Mouse (Mus musculus): Measurements from ENCODE around the gene Wdr37. TPM values are rescaled to one million over a fixed set of nuclear protein-coding genes. Genes with fewer than 3 reads are reported as not detected.

The Wdr37 gene
- total RNA-seq, 2 experiments from 2014 or later: 98.0 to 106 TPM

GRCm38 (mm10) chr13:8839111-8839510 is 32.6 kb downstream of the Wdr37 start:
- no peak for DNase-seq (ENCODE audit: extremely low spot score in 1 of 2, low spot score in 2 of 2)
- TF ChIP-seq CTCF (IDR thresholded peaks at IDR 0.05): no peak
- intact Hi-C loops (cut with DNase I): no loop called here
- H3K27ac ChIP-seq: peak overlapping the region; percentile 53; the same call in 1 of the 2 replicates
- H3K4me3 ChIP-seq: no peak overlapping the region

- H3K27ac ChIP-seq: no peak overlapping the region
- intact Hi-C loops (cut with DNase I): no loop called here
- no peak for TF ChIP-seq CTCF (IDR thresholded peaks at IDR 0.05)
- DNase-seq (ENCODE audit: extremely low spot score in 1 of 2, low spot score in 2 of 2): no peak
- no peak overlapping the region for H3K4me3 ChIP-seq
Measured at GRCm38 (mm10) chr13:8838394-8838793, 33.3 kb downstream of the Wdr37 start.

- intact Hi-C loops (cut with DNase I): no loop called here
- no peak overlapping the region for H3K4me3 ChIP-seq
- no peak for TF ChIP-seq CTCF (IDR thresholded peaks at IDR 0.05)
- no peak for DNase-seq (ENCODE audit: extremely low spot score in 1 of 2, low spot score in 2 of 2)
- H3K27ac ChIP-seq: no peak overlapping the region
Measured at GRCm38 (mm10) chr13:8834573-8834972, 37.1 kb downstream of the Wdr37 start.

- DNase-seq (ENCODE audit: extremely low spot score in 1 of 2, low spot score in 2 of 2): no peak
- Histone ChIP-seq H3K4me3 (no peak overlapping the region), H3K27ac (no peak overlapping the region; the same call in 1 of the 2 replicates)
- TF ChIP-seq CTCF (IDR thresholded peaks at IDR 0.05): peak; percentile 27
- intact Hi-C loops (cut with DNase I): no loop called here
Measured at GRCm38 (mm10) chr13:8831546-8832251, 40.0 kb downstream of the Wdr37 start.

GRCm38 (mm10) chr13:8830696-8831095 is 41.0 kb downstream of the Wdr37 start:
- no peak for DNase-seq (ENCODE audit: extremely low spot score in 1 of 2, low spot score in 2 of 2)
- no peak overlapping the region for H3K27ac ChIP-seq
- no peak overlapping the region for H3K4me3 ChIP-seq
- intact Hi-C loops (cut with DNase I): no loop called here
- no peak for TF ChIP-seq CTCF (IDR thresholded peaks at IDR 0.05)

- TF ChIP-seq CTCF (IDR thresholded peaks at IDR 0.05): no peak
- Histone ChIP-seq H3K27ac (peak overlapping the region; percentile 44; the same call in 1 of the 2 replicates), H3K4me3 (no peak overlapping the region)
- no peak for DNase-seq (ENCODE audit: extremely low spot score in 1 of 2, low spot score in 2 of 2)
- intact Hi-C loops (cut with DNase I): no loop called here
Measured at GRCm38 (mm10) chr13:8829784-8830183, 41.9 kb downstream of the Wdr37 start.

- intact Hi-C loops (cut with DNase I): no loop called here
- Histone ChIP-seq H3K27ac (no peak overlapping the region), H3K4me3 (no peak overlapping the region)
- TF ChIP-seq CTCF (IDR thresholded peaks at IDR 0.05): no peak
- no peak for DNase-seq (ENCODE audit: extremely low spot score in 1 of 2, low spot score in 2 of 2)
Measured at GRCm38 (mm10) chr13:8828946-8829345, 42.8 kb downstream of the Wdr37 start.

- DNase-seq (ENCODE audit: extremely low spot score in 1 of 2, low spot score in 2 of 2): peak in 1 of 2 experiments; percentile 5
- no peak overlapping the region for H3K27ac ChIP-seq
- no peak for TF ChIP-seq CTCF (IDR thresholded peaks at IDR 0.05)
- no peak overlapping the region for H3K4me3 ChIP-seq
- intact Hi-C loops (cut with DNase I): no loop called here
Measured at GRCm38 (mm10) chr13:8823546-8823945, 48.2 kb downstream of the Wdr37 start.

- no peak for DNase-seq (ENCODE audit: extremely low spot score in 1 of 2, low spot score in 2 of 2)
- intact Hi-C loops (cut with DNase I): no loop called here
- no peak for TF ChIP-seq CTCF (IDR thresholded peaks at IDR 0.05)
- Histone ChIP-seq H3K27ac (no peak overlapping the region), H3K4me3 (no peak overlapping the region)
Measured at GRCm38 (mm10) chr13:8823120-8823519, 48.6 kb downstream of the Wdr37 start.

- no peak for TF ChIP-seq CTCF (IDR thresholded peaks at IDR 0.05)
- no peak for DNase-seq (ENCODE audit: extremely low spot score in 1 of 2, low spot score in 2 of 2)
Measured at GRCm38 (mm10) chr13:8822201-8822600, 49.5 kb downstream of the Wdr37 start.

GRCm38 (mm10) chr13:8805931-8806330 is 65.8 kb downstream of the Wdr37 start:
- no peak for DNase-seq (ENCODE audit: extremely low spot score in 1 of 2, low spot score in 2 of 2)
- intact Hi-C loops (cut with DNase I): no loop called here
- Histone ChIP-seq H3K4me3 (no peak overlapping the region), H3K27ac (no peak overlapping the region)
- no peak for TF ChIP-seq CTCF (IDR thresholded peaks at IDR 0.05)

More at GRCm38 (mm10) chr13:8822201-8822600, 49.5 kb downstream of the Wdr37 start:
- intact Hi-C loops (cut with DNase I): no loop called here
- Histone ChIP-seq H3K27ac (no peak overlapping the region), H3K4me3 (no peak overlapping the region)

- DNase-seq (ENCODE audit: extremely low spot score in 1 of 2, low spot score in 2 of 2): no peak
- Histone ChIP-seq H3K27ac (no peak overlapping the region), H3K4me3 (no peak overlapping the region)
- intact Hi-C loops (cut with DNase I): no loop called here
- TF ChIP-seq CTCF (IDR thresholded peaks at IDR 0.05): no peak
Measured at GRCm38 (mm10) chr13:8800576-8800975, 71.1 kb downstream of the Wdr37 start.

- H3K4me3 ChIP-seq: no peak overlapping the region
- DNase-seq (ENCODE audit: extremely low spot score in 1 of 2, low spot score in 2 of 2): no peak
- intact Hi-C loops (cut with DNase I): no loop called here
- no peak for TF ChIP-seq CTCF (IDR thresholded peaks at IDR 0.05)
- H3K27ac ChIP-seq: no peak overlapping the region
Measured at GRCm38 (mm10) chr13:8793217-8793616, 78.5 kb downstream of the Wdr37 start.
